Mouse (Mus musculus) adipose tissue, adult 10 weeks (tissue): Measurements from ENCODE around the gene Dusp10. TPM values are rescaled to one million over a fixed set of nuclear protein-coding genes. Genes with fewer than 3 reads are reported as not detected.

Experiments
- polyA plus RNA-seq: library from polyadenylated mRNA; stranded (reverse); fragments of 350-450 nt; fragmentation: Illumina TruSeq; extraction: RNeasy Lipid Tissue Mini Kit (QIAGEN cat#74804); gene quantifications from one replicate; pipeline ENCODE4 v1.2.3, GENCODE M21; 2014; ENCODE audit warnings: low read depth, low replicate concordance

Gene Dusp10
- 6.4 TPM for polyA plus RNA-seq

DNA sequence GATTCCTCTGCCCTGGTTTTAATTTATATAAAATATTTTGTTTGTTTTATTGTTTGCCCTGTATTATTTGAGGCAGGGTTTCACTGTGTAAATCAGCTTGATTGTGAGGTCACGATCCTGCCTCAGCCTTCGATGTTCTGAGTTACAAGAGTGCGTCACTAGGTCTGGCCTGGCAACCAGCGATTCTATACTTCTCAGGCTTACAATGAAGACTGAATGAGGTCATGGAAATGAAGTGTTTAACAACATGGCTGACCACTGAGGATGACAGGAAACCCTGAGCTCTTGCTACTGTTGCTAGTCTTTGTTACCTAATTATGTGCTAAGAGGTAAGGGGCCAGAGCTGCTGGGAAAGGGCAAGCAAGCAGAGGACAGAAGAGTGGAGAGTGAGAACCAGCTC is at the start of gene Dusp10:
Gene Dusp10, plus strand, starts transcription at position 197 of the 400 bp plus-strand sequence.

DNA sequence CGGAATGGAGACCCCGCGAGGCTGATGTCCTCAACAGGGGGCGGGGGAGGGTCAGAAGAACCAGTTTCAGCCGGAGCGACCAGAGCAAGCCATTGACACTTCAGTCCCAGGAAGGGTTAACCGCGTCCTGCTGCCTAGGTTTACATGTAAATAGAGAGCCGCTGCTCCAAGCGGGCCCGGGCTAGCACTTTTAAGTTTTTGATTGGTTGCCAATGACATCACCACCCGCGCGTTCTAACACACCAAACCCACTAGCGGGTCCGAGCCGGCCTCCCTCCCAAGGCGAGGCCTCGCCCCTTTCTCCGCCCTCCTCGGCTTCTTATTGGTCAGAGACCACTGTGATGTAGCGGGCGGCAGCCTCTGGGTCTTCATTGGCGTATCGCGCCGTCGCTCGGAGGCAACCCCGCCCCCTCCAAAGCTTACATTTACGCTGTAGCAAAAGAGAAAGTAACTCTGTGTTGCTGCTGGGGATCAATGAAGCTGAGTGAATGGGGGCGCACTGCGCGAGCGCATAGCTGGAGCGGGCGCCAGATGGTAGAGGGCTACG is 21.0 kb downstream of the Dusp10 start, which contains the start of gene 1700056E22Rik:
Gene 1700056E22Rik, minus strand, starts transcription at position 291 of the 547 bp plus-strand sequence.

Other genes with a start within 250 kb of the Dusp10 start
- gene 1700056E22Rik, start 21.0 kb downstream of the Dusp10 start, polyA plus RNA-seq: 2.1 TPM